Mouse (Mus musculus) liver, embryonic 14.5 days (tissue): ENCODE measurements around the gene Pla2g3.

Experiments used
- CTCF ChIP-seq: IDR thresholded peaks from 2 replicates; pipeline ENCODE4 v1.5.1; 2016; ENCODE audit warnings: antibody characterized with exemption, low read depth, control low read depth
- EP300 ChIP-seq: IDR thresholded peaks from 2 replicates; pipeline ENCODE4 v1.6.1; 2016; ENCODE audit warnings: antibody characterized with exemption, low read depth

DNA sequence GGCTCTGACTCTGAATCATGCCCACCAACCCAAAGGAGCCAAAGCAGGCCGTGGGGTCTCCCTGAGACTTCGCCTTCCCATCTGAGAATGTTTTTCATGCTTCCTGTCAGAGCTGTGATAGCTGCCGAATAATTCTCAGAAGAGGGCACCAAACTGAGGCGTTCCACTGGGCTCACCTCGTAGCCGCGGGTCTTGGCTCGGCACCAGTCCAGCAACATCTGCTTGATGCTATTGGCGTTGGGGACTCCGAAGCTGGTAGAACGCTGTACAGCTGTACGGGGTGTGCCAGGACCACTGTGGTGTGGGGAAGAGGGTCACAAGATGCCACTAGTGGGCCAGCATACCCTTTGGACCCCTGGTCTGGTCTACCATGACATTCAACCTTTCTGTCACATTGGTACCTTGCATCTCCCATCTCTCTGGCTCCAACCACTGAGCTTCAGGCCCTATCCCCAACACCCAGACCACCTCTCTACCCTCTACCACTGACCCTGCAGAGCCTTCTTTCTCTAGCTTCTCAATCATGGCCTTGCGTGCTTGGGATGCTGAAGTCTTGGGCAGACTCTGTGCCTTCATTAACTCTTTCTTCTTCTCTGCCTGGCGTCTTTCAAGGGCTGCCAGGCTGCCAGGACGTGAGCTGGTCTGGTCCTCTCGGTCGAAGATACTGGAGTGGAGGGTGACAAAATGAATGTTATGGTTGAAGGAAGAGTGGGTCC, 34.4 kb downstream of the Pla2g3 start:
- no peak for TF ChIP-seq CTCF
- no peak for TF ChIP-seq EP300
